Mouse (Mus musculus) frontal cortex, adult 2 months (tissue): ENCODE measurements around the gene Mlf1. TPM values are rescaled to one million over a fixed set of nuclear protein-coding genes. Genes with fewer than 3 reads are reported as not detected.

Source experiments
- DNase-seq, 2 experiments: peaks; one replicate each; pipeline ENCODE4 v3.0.0; 2022; ENCODE audit warnings: low spot score in 1 of 2; ENCODE audit errors: extremely low spot score in 1 of 2
- polyA plus RNA-seq: library from polyadenylated mRNA; depleted of rRNA; stranded (reverse); fragments of >200 nt; gene quantifications from 2 replicates; pipeline ENCODE4 v1.2.3, GENCODE M21; 2012; rRNA removed

Gene Mlf1
- polyA plus RNA-seq, 1 experiment = 1.6 TPM

DNA sequence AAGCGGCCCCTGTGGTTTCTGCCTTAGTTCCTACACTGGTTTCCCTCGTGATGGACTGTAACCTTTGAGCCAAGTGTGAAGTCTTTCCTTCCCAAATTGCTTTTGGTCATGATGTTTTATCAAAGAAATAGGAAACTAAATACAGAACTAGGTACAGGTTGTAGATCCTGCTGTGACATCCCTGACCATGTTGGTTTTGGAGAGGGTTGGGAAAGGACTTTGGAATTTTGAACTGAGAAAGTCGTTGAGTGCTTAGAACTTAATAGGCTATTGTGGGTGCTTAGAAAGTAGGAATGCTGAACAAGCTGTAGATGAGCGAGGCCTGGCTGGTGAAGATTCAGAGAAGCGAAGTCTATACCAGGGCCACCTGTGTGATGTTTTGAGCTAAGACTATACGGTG is 60.1 kb downstream of the Mlf1 start:
- no peak for DNase-seq

DNA sequence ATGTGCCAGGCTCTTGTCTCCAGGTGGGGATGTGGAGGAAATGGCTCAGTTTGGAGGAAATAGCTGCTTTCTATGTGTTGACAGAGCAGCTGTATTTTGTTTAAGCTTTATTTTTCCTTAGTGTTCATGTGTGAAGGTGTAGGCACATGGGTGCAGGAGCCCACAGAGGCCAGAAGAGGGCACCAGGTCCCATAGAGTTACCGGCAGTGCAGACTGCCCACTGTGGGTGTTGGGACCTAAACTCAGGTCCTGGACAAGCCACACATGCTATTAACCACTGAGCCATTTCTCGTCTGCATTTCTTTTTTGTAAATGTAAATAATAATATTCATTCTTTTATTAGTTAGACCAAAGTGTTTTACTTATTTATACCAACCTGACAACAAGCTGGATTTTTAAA is 73.2 kb downstream of the Mlf1 start:
- DNase-seq = no peak

Other genes starting within 250 kb of the Mlf1 start
- not detected in 2 replicates for gene Gm17402, start 1.1 kb downstream of the Mlf1 start, polyA plus RNA-seq
- gene Gfm1, start 56.0 kb downstream of the Mlf1 start, polyA plus RNA-seq = 32.6 and 38.3 TPM in 2 replicates
- gene Lxn, start 89.8 kb downstream of the Mlf1 start, polyA plus RNA-seq = 76.4 and 78.9 TPM in 2 replicates
- gene Rarres1, start 141.4 kb downstream of the Mlf1 start, polyA plus RNA-seq = 1.2 and 1.7 TPM in 2 replicates
- 22.4 and 25.7 TPM in 2 replicates for gene Mfsd1, start 208.6 kb downstream of the Mlf1 start, polyA plus RNA-seq